Mouse (Mus musculus): ENCODE measurements around the gene Tinagl1.

GRCm38 (mm10) chr4:130188806-130189297 is 13.9 kb upstream of the Tinagl1 start:
- TF ChIP-seq CTCF (IDR thresholded peaks at IDR 0.05; ENCODE audit: control insufficient read depth, insufficient read depth, low read length): peak; percentile 99
- TF ChIP-seq POLR2A (IDR thresholded peaks at IDR 0.05; ENCODE audit: borderline replicate concordance, control insufficient read depth, low read depth, low read length): no peak
